Mouse (Mus musculus): Measurements from ENCODE around the gene Arih2. TPM values are rescaled to one million over a fixed set of nuclear protein-coding genes. Genes with fewer than 3 reads are reported as not detected.

Gene Arih2
- polyA plus RNA-seq (2012; rRNA removed) = 45.1 and 49.2 TPM in 2 replicates

GRCm38 (mm10) chr9:108648611-108649560 lies at the start of gene Arih2:
Gene Arih2, minus strand, starts transcription at chr9:108649386.

GRCm38 (mm10) chr9:108689106-108689505 lies 39.9 kb upstream of the Arih2 start, which contains the start of gene Prkar2a:
Gene Prkar2a, plus strand, starts transcription at chr9:108689314.

DNA sequence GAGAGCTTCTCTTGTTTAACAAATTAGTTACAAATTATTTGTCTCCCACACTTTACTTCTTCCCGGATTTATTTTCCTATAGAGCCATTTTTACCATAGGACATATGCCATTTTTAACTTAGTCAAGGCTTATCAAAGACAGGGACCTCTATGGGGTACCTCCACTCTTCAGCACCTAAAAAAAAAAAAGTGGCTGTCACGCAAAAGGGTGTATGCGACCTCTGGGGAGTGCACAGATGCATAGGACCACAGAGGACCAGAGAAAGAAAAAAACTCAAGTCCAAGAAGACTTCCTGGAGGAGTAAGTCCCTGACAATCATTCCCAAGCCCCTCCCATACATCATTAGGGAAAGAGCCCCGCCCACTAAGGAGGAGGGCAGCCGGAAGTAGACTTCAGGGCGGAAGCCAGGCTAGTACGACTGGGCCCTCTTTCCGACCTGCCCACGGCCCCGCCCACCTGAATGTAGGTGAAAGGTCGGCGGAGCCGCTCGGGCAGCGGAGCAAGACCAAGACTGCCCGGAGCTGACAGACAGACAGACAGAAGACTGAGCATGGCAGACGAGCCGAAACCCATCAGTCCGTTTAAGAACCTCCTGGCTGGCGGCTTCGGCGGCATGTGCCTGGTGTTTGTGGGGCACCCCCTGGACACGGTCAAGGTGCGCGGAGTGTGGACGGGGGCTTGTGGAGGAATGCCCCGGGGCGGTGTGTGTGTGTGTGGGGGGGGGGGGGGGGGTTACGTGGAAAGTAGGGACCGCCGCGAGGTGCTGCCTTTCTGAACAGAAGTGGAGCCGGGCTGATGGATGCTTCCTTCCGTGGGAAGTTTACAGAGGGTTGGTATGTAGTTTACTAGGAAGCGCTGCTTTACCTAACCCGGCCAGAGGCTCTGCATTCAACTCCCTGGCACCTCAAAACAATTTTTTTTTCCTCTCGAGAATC lies 12.8 kb upstream of the Arih2 start, which contains the start of gene Slc25a20:
Gene Slc25a20, plus strand, starts transcription at position 412 of the 936 bp plus-strand sequence.

DNA sequence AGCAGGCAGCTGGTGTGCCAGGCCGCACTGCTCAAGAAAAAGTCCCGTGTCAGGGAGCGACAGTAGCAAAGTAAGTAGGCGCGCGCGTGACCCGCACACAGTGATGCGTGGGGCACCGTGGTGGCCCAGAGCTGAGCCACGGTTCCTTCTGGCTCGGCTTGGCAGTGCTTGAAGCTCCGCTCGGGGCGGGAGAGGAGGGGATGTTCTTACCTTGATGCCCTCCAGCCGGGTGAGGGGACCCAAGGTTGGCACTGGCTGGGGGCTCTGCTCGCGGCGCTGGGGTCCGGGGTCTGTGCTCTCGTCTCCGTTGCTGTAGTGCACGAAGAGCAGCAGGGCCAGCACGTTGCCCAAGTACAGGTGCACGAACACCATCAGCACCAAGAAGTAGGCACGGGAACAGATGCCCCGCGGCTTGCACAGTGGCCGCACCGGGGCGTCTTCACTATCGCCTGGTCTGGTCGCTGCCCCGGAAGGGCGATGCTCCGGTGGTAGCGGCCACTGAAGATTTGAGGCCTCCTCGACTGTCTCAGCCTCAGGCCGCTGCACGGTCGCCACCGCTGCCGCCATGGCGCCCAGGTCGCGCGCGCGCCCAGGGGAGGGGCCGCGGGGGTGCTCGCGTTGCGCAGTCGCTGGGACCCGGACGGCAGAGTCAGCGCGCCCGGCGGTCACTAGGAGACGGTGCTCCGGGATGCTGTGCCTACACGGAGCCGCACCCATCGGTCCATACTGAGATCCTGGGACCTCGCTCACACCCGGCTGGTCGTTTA lies 52.0 kb downstream of the Arih2 start, which contains the start of gene P4htm:
Gene P4htm, minus strand, starts transcription at position 670 of the 767 bp plus-strand sequence.

DNA sequence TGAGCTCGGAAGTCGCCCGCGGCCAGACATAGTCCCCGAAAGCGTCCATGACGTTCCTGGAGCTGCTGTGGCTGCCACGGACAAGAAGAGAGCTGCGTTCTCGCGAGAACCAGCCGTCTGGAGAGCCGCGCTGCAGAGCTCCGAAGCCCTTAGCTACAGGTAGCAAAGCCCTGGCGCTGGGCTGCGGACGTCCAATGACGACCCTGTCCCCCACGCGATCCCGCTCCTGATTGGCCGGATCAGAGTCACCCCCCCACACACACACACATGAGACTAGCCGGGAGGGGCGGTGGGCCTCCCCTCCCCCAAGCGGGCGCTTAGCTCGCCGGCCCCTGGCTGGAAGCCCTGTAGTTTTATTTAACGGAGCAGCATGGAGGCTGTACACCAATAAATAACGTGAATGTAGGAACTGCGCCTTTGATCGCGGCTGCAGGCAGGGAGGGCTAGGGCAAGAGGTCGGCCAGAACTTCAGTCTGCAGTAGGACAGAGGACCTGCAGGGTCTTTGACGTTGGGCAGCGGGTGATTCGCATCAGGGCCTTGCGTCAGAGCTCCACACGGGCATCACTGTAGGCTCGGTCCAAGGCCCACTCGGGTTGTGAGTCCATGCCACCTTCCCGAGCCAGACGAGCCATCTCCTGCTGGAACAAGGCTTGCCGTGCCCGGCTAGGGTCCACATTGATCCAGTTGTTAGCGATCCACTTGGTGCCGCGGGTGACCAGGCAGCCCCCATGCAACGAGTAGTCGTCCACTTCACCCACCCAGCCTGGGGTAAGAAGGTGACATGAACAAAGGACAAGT lies 70.4 kb downstream of the Arih2 start, which contains the start of gene Wdr6:
Gene Wdr6, minus strand, starts transcription at position 195 of the 799 bp plus-strand sequence.

DNA sequence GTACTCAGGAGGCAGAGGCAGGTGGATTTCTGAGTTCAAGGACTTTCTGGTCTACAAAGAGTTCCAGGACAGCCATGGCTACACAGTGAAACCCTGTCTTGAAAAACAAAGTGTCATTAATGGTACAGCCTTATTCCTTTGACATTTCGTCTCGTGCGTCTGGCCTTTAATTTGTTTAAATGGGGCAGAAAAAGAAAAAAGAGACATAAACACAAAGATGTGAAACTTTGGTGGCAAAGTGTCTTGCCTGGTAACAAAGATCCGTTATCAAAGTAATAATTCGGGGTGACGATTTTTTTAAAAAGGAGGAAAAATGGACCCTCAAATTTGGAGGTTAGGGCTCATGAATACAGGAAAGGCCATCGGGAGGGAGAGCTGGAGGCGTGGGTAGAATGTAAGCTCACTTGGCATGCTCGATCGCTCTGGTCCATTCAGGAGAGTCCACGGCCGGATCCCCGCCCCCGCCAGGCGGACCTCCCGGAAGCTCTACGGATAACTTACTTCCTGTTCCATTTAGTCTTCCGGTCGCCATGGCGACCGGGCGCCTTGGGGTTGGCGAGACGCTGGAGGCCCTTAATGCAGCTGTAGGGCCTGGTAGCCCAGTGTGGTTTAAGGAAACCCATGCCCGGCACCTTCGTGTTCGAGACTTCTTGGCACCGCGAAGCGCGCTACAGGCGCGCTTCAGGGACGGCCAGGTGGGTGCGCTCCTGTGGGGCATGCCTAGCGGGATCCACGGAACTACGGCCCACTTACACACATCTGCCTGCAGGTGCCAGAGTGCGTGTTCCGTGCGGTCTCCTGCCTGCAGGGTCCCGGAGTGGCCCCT lies 79.6 kb downstream of the Arih2 start, which contains the start of gene Dalrd3:
Gene Dalrd3, plus strand, starts transcription at position 506 of the 826 bp plus-strand sequence.

DNA sequence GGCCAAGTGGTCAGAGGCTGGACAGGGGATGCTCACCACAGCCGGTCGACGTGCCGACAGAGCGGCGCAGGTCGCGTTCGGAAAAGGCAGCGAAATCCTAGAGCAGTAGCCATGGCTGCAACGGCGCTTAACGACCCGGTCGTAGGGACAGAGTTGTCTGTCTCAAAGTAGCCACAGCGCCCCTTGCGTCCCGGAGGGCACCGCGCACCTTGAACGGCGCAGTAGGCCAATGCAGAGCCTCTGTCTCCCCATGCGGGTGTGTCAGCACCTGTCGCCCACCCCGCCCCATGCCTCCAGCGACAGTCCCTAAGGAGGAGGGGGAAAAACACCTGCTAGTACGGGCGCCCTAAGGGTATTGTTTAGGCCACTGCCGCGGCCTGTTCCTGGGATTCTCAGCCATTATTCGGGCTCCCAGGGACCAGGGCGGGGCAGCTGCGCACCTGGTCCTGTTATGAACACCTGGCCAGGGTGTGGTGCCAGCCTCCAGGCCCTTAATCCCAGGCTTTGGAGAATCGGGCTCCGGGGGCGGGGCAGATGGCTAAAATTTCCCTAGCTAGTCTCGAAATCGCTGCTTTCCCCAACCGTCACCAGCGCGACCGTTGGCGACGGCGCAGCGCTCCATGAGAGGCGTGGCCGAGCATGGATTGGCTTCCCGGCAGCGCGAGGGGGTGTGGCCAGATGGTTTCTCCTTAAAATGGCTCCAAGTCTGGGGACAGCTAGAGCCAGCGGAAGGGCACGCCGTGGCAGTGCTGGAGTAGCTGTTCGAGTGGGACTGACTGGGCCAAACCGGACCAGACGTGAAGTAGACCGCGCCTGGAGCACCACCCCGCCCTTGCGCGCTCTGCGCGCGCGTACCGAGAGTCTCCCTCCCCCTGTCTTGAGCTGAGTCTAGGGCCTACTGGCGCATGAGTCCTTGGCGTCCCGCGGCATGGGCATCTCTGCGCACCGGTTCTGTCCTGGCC lies 82.1 kb downstream of the Arih2 start, which contains the start of gene Ndufaf3:
Gene Ndufaf3, minus strand, starts transcription at position 620 of the 962 bp plus-strand sequence.

GRCm38 (mm10) chr9:108560227-108560841 lies 88.9 kb downstream of the Arih2 start, which contains the start of gene Impdh2:
Gene Impdh2, plus strand, starts transcription at chr9:108560286.

Other genes with a start within 250 kb of the Arih2 start
- gene Ccdc36, start 220.9 kb downstream of the Arih2 start, polyA plus RNA-seq (2012; rRNA removed) = 1.1 and 1.6 TPM in 2 replicates
- gene BC048562, start 212.9 kb downstream of the Arih2 start, polyA plus RNA-seq (2012; rRNA removed) = not detected in 2 replicates
- 25.0 and 28.4 TPM in 2 replicates for gene Ccdc71, start 188.9 kb downstream of the Arih2 start, polyA plus RNA-seq (2012; rRNA removed)
- 43.0 and 49.4 TPM in 2 replicates for gene Klhdc8b, start 187.8 kb downstream of the Arih2 start, polyA plus RNA-seq (2012; rRNA removed)
- gene Lamb2, start 169.7 kb downstream of the Arih2 start, polyA plus RNA-seq (2012; rRNA removed) = 67.7 and 81.1 TPM in 2 replicates
- 146 and 160 TPM in 2 replicates for gene Usp19, start 158.8 kb downstream of the Arih2 start, polyA plus RNA-seq (2012; rRNA removed)
- 239 and 264 TPM in 2 replicates for gene Qars, start 141.7 kb downstream of the Arih2 start, polyA plus RNA-seq (2012; rRNA removed)
- gene Qrich1, start 132.6 kb downstream of the Arih2 start, polyA plus RNA-seq (2012; rRNA removed) = 122 and 154 TPM in 2 replicates
- gene Impdh2, start 89.1 kb downstream of the Arih2 start, polyA plus RNA-seq (2012; rRNA removed) = 175 and 189 TPM in 2 replicates
- 21.4 and 26.3 TPM in 2 replicates for gene Ndufaf3, start 82.0 kb downstream of the Arih2 start, polyA plus RNA-seq (2012; rRNA removed)
- gene Dalrd3, start 79.5 kb downstream of the Arih2 start, polyA plus RNA-seq (2012; rRNA removed) = 83.0 and 118 TPM in 2 replicates
- 129 and 170 TPM in 2 replicates for gene Wdr6, start 70.6 kb downstream of the Arih2 start, polyA plus RNA-seq (2012; rRNA removed)
- 11.8 and 12.4 TPM in 2 replicates for gene P4htm, start 51.7 kb downstream of the Arih2 start, polyA plus RNA-seq (2012; rRNA removed)
- 17.2 and 21.2 TPM in 2 replicates for gene Slc25a20, start 12.7 kb upstream of the Arih2 start, polyA plus RNA-seq (2012; rRNA removed)
- 27.2 and 40.2 TPM in 2 replicates for gene Prkar2a, start 39.9 kb upstream of the Arih2 start, polyA plus RNA-seq (2012; rRNA removed)
- 203 and 241 TPM in 2 replicates for gene Ip6k2, start 134.4 kb upstream of the Arih2 start, polyA plus RNA-seq (2012; rRNA removed)
- 18.4 and 23.6 TPM in 2 replicates for gene Nckipsd, start 159.0 kb upstream of the Arih2 start, polyA plus RNA-seq (2012; rRNA removed)
- 30.2 and 66.8 TPM in 2 replicates for gene Celsr3, start 176.9 kb upstream of the Arih2 start, polyA plus RNA-seq (2012; rRNA removed)
- 13.8 and 17.9 TPM in 2 replicates for gene Slc26a6, start 203.9 kb upstream of the Arih2 start, polyA plus RNA-seq (2012; rRNA removed)

All from central nervous system, embryonic 11.5 days (tissue).